Mouse (Mus musculus) forebrain, embryonic 11.5 days (tissue): ENCODE measurements around the gene Styxl1. TPM values are rescaled to one million over a fixed set of nuclear protein-coding genes. Genes with fewer than 3 reads are reported as not detected.

ENCODE experiments used
- ATAC-seq: fragments of 200-750 bp; cut with Nextera tagmentation; replicated peaks from 2 replicates; pipeline ENCODE4 v1.8.0; 2017; ENCODE audit warnings: moderate TSS enrichment; ENCODE audit not compliant: low FRiP score
- DNase-seq: peaks from one replicate; pipeline ENCODE4 v3.0.0-alpha.2; 2017; ENCODE audit warnings: low spot score
- H3K27ac ChIP-seq: fragments of 300-500 bp; sonication (generic); 2 replicates; pipeline ENCODE4 v1.5.1; 2014; ENCODE audit warnings: low read depth, low read length
- H3K27me3 ChIP-seq: fragments of 300-500 bp; sonication (generic); 2 replicates; pipeline ENCODE4 v1.6.1; 2014; ENCODE audit warnings: mild to moderate bottlenecking, low read length, mixed read lengths; ENCODE audit not compliant: control insufficient read depth, insufficient read depth
- H3K36me3 ChIP-seq: fragments of 300-500 bp; sonication (generic); 2 replicates; pipeline ENCODE4 v1.6.1; 2014; ENCODE audit warnings: mild to moderate bottlenecking, low read length, moderate library complexity, mixed read lengths; ENCODE audit not compliant: control insufficient read depth, insufficient read depth
- H3K4me1 ChIP-seq: fragments of 300-500 bp; sonication (generic); replicated peaks from 2 replicates; pipeline ENCODE4 v1.6.1; 2014; ENCODE audit warnings: low read length, mixed read lengths; ENCODE audit not compliant: control insufficient read depth, insufficient read depth
- H3K4me2 ChIP-seq: fragments of 300-500 bp; sonication (generic); 2 replicates; pipeline ENCODE4 v1.6.1; 2014; ENCODE audit warnings: low read depth, mild to moderate bottlenecking, low read length, moderate library complexity, mixed read lengths; ENCODE audit not compliant: severe bottlenecking
- H3K4me3 ChIP-seq: fragments of 300-500 bp; sonication (generic); 2 replicates; pipeline ENCODE4 v1.5.1; 2014; ENCODE audit warnings: low read depth, low read length
- H3K9ac ChIP-seq: fragments of 300-500 bp; sonication (generic); 2 replicates; pipeline ENCODE4 v1.6.1; 2014; ENCODE audit warnings: low read length
- H3K9me3 ChIP-seq: fragments of 300-500 bp; sonication (generic); 2 replicates; pipeline ENCODE4 v1.6.1; 2016; ENCODE audit warnings: low read length, mixed read lengths; ENCODE audit not compliant: control insufficient read depth
- WGBS: fragments of 180-500 bp; shearing (Covaris S2); extraction: QIAGEN DNeasy Blood & Tissue Kit; methylation state at CpG from one replicate; pipeline ENCODE4 v1.1.7; 2014; 5-methylcytosine and 5-hydroxymethylcytosine counted together
- polyA plus RNA-seq: library from polyadenylated mRNA; unstranded; fragments of >200 nt; fragmentation: Nextera tagmentation; extraction: Ambion mirVana; gene quantifications from 2 replicates; pipeline ENCODE4 v1.2.1, GENCODE M21; 2014

The Styxl1 gene
- polyA plus RNA-seq, 1 experiment from 2014 or later, result not detected

DNA sequence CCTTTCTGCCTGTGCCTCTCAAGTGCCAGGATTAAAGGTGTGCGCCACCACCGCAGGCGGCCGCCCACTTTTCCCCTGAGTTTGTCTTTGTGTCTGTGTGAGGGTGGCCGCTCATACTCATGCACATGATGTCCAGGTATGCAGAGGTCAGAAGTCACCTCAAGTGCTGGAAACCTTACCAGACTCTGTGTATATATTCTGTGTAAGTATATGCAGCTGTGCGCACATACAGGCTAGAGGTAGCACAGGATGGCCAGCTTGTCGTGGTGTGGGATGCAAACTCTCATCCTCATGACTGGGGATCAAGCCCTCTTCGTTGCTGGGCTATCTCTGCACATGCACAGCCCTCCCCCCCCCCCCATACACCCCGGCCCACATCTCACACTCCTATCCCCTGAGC, 50.3 kb downstream of the Styxl1 start:
- Histone ChIP-seq H3K9me3 (no peaks in the 10 kb centered on the region), H3K27ac (no peak overlapping the region), H3K4me3 (no peak overlapping the region), H3K27me3 (no peaks in the 10 kb centered on the region), H3K4me1 (peaks cover 26% of the 10 kb centered on the region), H3K9ac (no peak overlapping the region), H3K36me3 (peaks cover 16% of the 10 kb centered on the region), H3K4me2 (no peak overlapping the region)
- ATAC-seq (no peak), DNase-seq (no peak)
- 90% methylated on average over 9 of the region's 9 CpGs for WGBS

DNA sequence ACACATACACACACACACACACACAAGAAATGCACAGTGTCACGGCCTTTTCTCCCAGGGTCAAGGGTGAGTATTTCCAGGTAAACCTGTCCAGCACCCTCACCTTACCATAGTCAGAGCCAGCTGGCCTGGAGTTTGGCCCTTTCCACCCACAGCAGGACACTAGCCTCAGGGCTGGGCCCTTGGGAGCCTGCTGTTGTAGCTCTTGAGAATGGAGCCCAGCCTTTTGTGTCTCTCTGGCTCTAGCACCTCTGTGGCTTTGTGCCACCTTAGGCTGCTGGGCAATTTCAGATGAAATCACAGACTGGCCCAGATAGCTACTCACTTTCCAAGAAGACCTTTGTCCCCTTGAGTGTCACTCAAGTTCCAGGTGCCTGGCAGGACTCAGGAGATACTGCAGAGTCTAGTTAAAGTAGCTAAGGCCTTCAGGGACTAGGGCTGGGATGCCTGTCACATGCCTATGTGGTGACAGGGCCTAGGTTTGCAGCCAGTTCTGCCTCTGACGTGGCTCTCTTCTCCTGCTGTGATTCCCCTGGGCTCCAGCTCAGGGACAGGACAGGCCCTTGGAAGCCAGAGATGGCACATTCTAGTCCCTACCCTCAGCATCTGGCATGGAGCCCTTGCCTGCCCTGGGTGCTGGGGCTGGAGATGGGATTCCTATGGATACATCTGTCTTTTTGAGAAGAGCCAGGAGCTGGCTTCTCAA, 51.4 kb downstream of the Styxl1 start:
- Histone ChIP-seq H3K36me3 (peaks cover 12% of the 10 kb centered on the region; the same call in 1 of the 2 replicates), H3K4me1 (peaks cover 26% of the 10 kb centered on the region), H3K27ac (peak overlapping the region; percentile 98; the same call in 1 of the 2 replicates), H3K4me3 (peak overlapping the region; percentile 28; the same call in 1 of the 2 replicates), H3K9me3 (no peaks in the 10 kb centered on the region), H3K4me2 (peak overlapping the region; percentile 58), H3K9ac (peak overlapping the region; percentile 60), H3K27me3 (no peaks in the 10 kb centered on the region)
- DNase-seq, result no peak
- no peak for ATAC-seq
- 79% methylated on average over 2 of the region's 2 CpGs for WGBS

- 21% methylated on average over 6 of the region's 6 CpGs for WGBS
- H3K4me1 ChIP-seq, result peaks cover 26% of the 10 kb centered on the region
- H3K9ac ChIP-seq, result peak overlapping the region; percentile 60
- no peak for DNase-seq
- peaks cover 8% of the 10 kb centered on the region; the same call in 1 of the 2 replicates for H3K36me3 ChIP-seq
- peak; percentile 13; the same call in 1 of the 2 replicates for ATAC-seq
- peak overlapping the region; percentile 28 for H3K4me3 ChIP-seq
- peak overlapping the region; percentile 98 for H3K27ac ChIP-seq
- no peaks in the 10 kb centered on the region for H3K9me3 ChIP-seq
- H3K27me3 ChIP-seq, result no peaks in the 10 kb centered on the region
- peak overlapping the region; percentile 58 for H3K4me2 ChIP-seq
These were observed 52.2 kb downstream of the Styxl1 start for GRCm38 (mm10) chr5:135725991-135726390.

DNA sequence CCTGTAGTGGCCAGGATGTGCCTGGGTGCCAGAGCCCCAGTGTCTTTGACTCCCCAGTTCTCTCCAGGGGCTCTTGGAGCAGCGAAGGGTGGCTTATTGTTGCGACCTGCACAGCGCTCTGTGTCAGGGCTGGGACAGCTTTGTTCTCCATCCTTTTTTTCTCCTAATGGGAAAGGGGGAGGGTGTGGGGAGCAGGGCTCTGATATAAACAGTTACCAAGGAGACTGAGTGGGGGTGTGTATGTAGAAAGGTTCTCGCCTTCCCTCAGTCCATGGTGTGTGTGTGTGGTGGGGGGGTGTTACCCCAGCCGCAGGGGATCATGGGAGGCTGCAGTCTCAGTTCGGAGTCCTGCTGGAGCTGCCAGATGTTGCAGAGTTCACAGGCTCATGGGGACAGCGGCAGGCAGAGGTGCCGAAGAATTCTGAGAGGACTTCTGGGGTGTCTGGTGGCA, 52.8 kb downstream of the Styxl1 start:
- DNase-seq (peak; percentile 88), ATAC-seq (peak; percentile 93)
- Histone ChIP-seq H3K9me3 (no peaks in the 10 kb centered on the region), H3K4me3 (peak overlapping the region; percentile 28), H3K4me2 (peak overlapping the region; percentile 58), H3K27me3 (no peaks in the 10 kb centered on the region), H3K27ac (peak overlapping the region; percentile 98), H3K4me1 (peaks cover 26% of the 10 kb centered on the region), H3K9ac (peak overlapping the region; percentile 60), H3K36me3 (peaks cover 4% of the 10 kb centered on the region; the same call in 1 of the 2 replicates)
- 3% methylated on average over 8 of the region's 8 CpGs for WGBS

DNA sequence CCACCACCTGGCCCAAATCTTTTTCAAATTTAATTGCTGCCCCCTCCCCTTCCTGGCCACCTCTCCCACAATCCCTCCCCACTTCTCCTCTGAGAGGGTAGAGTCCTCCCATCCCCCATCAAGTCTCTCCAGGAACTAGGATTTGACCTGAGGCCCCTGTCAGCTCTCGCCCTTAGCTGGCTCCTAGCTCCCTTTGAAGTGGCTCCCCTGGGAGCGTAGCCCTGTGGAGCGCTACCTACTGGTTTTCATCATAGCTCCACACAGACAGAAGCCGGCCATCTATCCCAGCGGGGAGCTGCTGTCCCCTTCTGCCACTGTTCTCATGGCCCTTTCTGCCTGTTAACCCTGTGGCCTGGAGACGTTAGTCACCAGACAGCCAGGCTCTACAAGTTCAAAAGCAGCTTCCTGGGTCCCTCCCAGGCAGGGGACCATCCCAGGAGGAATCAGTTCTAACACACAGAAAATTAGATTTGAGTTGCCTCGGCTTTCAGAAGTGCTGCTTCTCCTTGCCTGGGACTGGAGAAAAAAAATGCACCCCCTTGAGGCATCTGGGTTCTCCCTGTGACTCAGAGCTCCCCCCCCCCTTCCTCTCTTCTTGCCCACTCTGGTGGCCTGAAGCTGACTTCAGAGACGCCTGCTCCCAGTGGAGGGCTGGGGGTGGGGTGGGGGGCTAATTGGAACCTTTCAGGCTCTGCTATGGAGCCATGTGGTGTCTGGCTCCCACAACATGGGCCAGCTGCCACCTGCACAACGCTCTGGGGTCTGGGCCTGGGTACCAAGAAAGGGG, 53.5 kb downstream of the Styxl1 start:
- WGBS, result 3% methylated on average over 8 of the region's 9 CpGs
- H3K9ac ChIP-seq, result peak overlapping the region; percentile 50
- H3K9me3 ChIP-seq, result no peaks in the 10 kb centered on the region
- no peaks in the 10 kb centered on the region; the same call in 1 of the 2 replicates for H3K36me3 ChIP-seq
- H3K4me2 ChIP-seq, result peak overlapping the region; percentile 58
- H3K4me3 ChIP-seq, result peak overlapping the region; percentile 28; the same call in 1 of the 2 replicates
- no peaks in the 10 kb centered on the region for H3K27me3 ChIP-seq
- ATAC-seq (peak; percentile 81), DNase-seq (peak; percentile 83)
- peaks cover 26% of the 10 kb centered on the region for H3K4me1 ChIP-seq
- H3K27ac ChIP-seq, result peak overlapping the region; percentile 98

DNA sequence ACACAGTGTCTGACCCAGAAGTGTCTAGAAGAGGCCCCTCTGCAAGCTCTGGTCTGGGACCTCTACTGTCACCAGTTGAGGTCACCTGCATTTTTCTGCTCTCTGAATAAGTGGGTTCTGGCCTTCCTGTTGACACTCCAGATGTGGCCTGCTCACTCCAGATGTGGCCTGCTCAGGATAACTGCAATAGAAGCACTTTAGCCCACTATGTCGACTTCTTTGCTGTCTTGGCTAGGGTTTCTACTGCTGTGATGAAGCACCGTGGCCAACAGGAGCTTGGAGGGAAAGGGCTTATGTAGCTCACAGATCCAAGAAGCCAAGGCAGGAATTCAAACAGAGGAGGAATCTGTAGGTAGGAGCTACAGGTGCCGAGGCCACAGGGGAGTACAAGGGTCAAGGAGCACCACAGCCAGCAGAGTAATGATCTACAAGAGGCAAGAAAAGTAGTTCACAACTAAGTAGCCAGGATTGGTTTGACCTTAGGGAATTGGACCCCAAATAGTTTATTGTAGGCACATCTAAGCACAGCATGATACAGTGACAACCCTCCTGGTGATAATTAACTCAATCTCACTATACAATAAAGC, 54.9 kb downstream of the Styxl1 start:
- Histone ChIP-seq H3K4me2 (no peak overlapping the region), H3K4me1 (peaks cover 26% of the 10 kb centered on the region), H3K36me3 (no peaks in the 10 kb centered on the region; the same call in 1 of the 2 replicates), H3K9me3 (no peaks in the 10 kb centered on the region), H3K27me3 (no peaks in the 10 kb centered on the region), H3K9ac (no peak overlapping the region), H3K27ac (no peak overlapping the region), H3K4me3 (no peak overlapping the region)
- DNase-seq, result no peak
- ATAC-seq, result no peak
- 74% methylated on average over 3 of the region's 3 CpGs for WGBS

- no peak overlapping the region for H3K27ac ChIP-seq
- no peaks in the 10 kb centered on the region; the same call in 1 of the 2 replicates for H3K36me3 ChIP-seq
- no peak overlapping the region for H3K4me3 ChIP-seq
- no peak overlapping the region for H3K9ac ChIP-seq
- no peaks in the 10 kb centered on the region for H3K9me3 ChIP-seq
- WGBS, result 91% methylated on average over 11 of the region's 11 CpGs
- H3K4me1 ChIP-seq, result peaks cover 26% of the 10 kb centered on the region
- ATAC-seq (no peak), DNase-seq (no peak)
- H3K27me3 ChIP-seq, result no peaks in the 10 kb centered on the region
- no peak overlapping the region for H3K4me2 ChIP-seq
These were observed 56.1 kb downstream of the Styxl1 start for GRCm38 (mm10) chr5:135722121-135722520.

DNA sequence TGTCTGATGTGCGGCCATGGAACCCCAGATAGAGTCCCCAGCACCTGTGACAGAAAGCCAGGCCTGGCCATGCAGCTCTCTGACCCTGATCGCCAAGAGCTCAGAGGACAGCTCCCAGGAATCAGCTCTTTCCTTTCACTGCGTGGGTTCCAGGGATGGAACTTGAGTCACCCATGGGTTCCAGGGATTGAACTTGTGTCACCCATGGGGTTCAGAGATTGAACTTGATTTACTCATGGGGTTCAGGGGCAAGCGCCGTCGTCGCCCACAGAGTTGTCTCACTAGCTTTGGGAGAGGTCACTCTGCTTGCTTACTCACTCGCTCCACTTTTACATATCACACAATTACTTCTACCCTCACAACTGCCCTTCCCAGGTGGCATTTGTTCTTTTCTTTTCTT, 57.1 kb downstream of the Styxl1 start:
- ATAC-seq (no peak), DNase-seq (no peak)
- no peak overlapping the region for H3K27ac ChIP-seq
- H3K36me3 ChIP-seq, result no peaks in the 10 kb centered on the region; the same call in 1 of the 2 replicates
- peaks cover 18% of the 10 kb centered on the region for H3K4me1 ChIP-seq
- no peak overlapping the region for H3K4me3 ChIP-seq
- no peak overlapping the region for H3K9ac ChIP-seq
- WGBS, result 92% methylated on average over 8 of the region's 8 CpGs
- H3K4me2 ChIP-seq, result no peak overlapping the region
- no peaks in the 10 kb centered on the region for H3K27me3 ChIP-seq
- no peaks in the 10 kb centered on the region for H3K9me3 ChIP-seq
